Mouse (Mus musculus) layer of hippocampus, adult 11-12 months (tissue): ENCODE measurements around the gene Mtx3.

ENCODE experiments used
- DNase-seq: peaks from one replicate; pipeline ENCODE4 v3.0.0; 2022; ENCODE audit warnings: low spot score

Gene Mtx3

DNA sequence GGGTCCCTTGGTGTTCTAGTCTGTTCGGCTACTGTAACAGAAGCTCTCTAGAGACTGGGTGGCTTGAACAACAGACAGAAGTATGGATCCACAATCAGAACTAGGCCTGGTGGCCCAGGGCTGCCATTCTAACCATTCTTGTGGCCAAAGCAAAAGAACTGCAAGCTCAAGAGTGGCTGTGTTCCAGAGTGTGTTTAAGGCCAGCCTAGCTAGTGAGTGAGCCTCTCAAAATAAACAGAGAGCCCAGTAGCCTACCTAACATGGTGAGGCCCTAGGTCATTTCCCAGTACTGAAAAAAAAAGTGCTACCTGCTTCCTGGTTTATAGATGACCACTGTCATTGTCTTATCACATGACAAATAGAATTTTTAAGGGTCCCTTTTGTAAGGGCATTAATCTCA, 39.6 kb downstream of the Mtx3 start:
- DNase-seq = no peak

- DNase-seq = no peak
These were observed 40.4 kb downstream of the Mtx3 start for GRCm38 (mm10) chr13:92884930-92885329.

- peak; percentile 0 for DNase-seq
These were observed 54.5 kb downstream of the Mtx3 start for GRCm38 (mm10) chr13:92899087-92899486.

- no peak for DNase-seq
These were observed 58.7 kb downstream of the Mtx3 start for GRCm38 (mm10) chr13:92903291-92903690.

DNA sequence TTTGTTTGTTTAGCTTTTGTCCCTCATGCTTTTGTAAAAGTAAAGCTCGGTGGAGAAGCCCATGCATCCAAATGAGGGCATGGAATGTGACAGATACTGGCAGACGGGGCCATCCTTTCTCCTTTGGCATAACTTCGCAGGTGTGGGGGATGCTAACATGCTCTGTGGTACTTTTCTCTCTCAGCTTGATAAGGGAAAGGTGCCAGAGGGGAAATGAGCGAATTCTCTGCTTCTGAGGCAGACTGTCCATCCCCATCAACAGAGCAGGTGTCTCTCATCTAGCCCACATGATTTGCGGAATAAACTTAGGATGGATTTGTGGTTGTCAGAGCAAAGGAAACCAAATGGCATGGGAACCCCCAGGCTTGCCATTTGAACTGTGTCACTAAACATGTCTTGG, 61.4 kb downstream of the Mtx3 start:
- DNase-seq = no peak

DNA sequence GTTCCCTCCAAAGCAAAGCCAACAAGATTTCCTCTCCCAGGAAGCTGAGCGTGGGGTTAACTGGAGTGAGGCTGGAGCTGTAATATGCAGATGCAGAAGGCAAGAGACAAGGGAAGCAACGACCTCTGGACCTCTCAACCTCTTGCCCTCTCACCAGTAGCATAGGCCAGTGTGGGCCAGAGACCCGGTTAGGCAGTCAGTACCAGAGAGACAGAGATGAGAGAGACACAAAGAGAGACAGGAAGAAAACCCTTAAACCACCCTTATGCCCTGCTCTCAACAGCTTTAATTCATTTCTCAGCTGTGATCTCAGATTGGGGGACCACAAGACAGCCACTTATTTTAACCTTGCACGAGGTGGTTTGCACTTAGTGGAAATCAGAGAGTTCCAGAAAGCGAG, 62.8 kb downstream of the Mtx3 start:
- no peak for DNase-seq
